Mouse (Mus musculus): ENCODE measurements around the gene Rfx5.
A peak's percentile ranks its signal among the peaks of the same experiment; 100 is the strongest.
"Not testable (repeated sequence)": the region's sequence is repeated elsewhere in the genome, so short reads cannot be mapped to it uniquely, and the experiment has no call there.

Rfx5 gene

DNA sequence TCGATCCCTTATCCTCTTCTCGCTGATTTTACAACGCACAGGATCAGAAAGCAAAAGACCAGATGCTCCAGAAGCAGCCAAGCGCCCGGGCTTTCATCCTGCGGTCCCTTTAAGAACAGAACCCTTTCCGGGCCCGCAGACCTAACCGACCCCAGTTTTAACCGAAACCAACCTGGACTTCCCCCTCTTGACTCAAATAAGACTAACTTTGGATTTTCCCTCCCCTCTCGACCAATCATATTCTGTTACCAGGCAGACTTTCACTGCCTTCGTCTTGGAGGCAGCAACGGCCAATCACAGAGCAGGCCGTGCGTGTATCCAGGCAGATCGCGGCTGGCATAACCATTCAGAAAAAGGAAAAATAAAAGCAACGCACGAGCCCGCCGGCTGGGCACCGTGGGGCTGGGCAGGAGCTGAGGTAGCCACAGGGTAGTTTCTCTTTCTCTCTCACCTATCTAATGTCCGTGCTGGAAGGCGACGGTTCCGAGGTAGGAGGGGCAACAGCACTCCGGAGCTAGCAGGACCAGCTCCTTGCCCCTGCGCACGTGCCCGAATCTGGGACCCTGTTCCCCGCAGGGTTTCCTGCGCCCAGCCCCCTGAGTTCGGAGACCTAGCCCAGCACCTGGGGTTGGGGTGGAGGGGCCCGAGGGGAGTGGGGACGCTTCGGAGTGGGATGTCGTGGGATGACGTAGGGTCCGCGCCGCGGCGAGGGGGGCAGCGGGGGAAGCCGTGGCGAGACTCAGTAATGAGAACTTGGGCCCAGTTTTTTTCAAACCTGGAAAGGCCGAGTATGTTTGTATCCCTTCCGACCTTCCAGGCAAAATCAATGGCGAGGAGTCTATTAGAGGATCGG, at the start of gene Rfx5:
Rfx5 (plus strand) TSS at position 312 of the 853 bp plus-strand sequence.
- DNase-seq = peak; percentile 95

DNA sequence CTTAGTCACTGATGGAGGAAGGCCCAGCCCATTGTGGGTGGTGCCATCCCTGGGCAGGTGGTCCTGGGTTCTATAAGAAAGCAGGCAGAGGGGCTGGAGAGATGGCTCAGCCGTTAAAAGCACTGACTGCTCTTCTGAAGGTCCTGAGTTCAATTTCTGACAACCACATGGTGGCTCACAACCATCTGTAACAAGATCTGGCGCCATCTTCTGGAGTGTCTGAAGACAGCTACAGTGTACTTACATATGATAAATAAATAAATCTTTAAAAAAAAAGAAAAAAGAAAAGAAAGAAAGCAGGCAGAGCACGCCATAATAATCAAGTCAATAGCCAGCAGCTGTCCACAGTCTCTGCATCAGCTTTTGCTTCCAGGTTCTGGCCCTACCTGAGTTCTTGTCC, 49.1 kb upstream of the Rfx5 start:
- not testable (repeated sequence) for DNase-seq

DNA sequence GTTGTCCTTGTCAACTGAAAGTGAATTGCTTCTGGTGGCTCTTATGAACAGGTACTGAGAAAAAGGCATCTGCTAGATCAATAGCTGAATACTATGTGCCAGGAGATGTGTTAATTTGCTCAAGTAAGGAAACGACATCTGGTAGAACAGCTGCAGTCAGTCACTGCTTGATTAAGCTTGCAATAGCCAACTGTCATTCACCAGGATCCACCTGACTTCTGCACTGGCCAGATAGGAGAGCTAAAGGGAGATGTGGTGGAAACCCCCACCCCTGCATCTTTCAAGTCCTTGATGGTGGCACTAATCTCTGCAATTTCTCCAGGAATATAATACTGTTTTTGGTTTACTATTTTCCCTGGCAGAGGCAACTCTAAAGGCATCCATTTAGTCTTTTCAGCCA, 47.4 kb upstream of the Rfx5 start:
- DNase-seq = no peak

DNA sequence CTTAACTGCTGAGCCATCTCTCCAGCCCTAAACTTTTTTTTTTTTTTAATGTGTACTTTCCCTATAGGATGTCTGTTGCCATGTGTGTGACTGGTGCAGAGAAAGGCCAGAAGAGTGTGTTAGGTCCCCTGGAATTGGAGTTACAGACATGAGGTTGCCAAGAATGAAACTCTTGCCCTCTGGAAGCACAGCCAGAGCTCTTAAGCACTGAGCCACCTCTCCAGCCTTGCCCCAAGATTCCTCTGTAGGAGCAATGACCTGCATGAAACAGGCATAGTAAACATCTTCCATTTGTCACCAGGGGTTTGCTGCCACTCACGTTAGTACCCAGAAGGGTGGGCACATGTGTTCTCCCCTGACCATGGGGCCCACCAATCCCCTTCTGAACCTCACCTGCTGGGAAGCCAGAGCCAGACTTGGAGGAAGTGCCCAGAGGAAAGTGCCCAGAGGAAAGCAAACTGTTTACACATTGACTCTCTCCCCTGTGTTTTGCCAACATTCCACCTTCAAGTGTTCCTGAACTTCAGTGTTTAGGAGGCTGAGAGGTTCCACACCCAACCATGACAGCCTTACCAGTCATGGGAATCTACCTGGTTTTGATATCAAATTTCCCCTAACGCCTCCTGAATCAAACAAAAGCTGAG, 42.7 kb upstream of the Rfx5 start:
- DNase-seq = peak; percentile 52 to 69

DNA sequence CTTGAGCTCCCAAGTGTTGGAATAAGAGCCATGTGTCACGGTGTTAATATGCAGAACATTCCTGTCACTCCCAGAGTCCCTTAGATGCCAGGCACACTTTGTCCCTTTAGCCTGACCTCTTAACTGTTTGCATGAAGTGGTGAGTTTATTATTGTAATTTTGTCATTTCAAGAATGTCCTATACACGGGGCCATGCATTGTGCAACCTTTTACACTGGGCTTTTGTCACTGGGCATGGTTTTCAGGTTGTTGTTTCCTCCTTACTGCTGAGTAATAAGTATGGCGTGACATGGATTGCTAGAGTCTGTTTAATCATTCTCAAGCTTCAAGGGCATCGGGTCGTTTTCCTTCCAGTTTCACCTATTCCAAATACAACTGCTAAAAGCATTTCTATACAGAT, 40.1 kb upstream of the Rfx5 start:
- DNase-seq = peak in 1 of 2 experiments; percentile 15

DNA sequence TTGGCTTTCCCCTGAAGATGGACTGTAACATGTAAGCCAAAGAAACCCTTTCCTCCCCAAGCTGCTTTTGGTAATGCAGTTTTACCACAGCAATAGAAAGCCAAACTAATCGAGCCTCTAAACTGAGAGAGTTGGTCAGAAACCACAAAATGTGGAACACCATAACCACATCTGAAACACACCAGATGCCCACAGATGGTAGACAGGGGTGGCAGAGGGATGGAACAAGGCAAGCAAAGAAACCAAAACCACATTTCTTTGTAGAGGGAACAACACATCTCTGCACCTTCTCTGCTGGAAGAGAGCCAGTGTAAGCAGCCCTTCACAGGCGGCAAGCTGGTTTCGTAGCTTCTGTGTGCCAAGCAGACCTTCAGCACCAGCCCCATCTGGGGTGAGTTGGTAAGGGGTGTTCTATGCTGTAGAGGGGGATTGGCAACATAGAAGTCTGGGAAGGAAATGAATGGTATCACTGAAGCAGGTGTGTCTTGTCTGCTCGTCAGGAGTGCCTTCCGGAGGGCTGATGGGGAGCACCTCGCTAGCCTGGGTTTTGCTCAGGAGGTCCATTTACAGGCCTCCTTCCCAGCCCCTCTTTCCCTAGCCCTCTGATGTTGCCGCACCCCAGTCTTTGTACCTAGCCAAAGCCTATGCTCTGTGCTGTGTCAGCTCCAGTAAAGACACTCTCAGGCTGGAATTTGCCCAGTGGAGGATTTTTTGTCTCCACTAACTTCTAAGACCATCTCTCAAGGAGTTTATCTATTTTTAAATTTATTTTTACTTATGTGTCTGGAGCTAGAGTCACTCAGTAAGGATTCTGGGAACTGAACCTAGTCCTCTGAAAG, 37.8 kb upstream of the Rfx5 start:
- peak; percentile 30 to 52 for DNase-seq

DNA sequence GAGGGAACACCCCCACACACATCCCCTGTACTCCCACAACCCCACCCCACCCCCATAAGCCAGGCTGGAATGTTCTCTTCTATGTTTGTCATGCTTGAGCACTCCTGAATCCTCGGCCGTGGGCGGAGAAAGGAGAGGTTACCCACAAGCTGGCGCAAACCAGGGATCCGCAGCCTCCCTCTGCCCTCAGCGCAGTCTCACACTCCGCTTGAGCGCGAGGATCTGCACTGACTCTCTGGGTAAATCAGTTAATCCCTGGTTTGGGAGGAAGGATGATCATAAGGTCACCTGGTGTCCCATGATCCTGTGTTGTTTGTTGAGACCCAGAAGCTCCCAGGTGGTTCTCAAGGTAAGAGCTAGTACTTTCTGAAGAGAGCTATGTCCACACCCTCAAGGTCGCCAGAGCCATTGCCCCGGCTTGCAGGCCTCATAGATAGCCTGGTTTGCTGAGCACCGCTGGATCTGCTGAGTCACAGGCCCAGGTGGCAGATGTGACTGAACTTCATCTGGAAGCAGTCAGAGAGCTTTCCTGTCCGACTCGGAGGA, 36.0 kb upstream of the Rfx5 start:
- peak; percentile 54 to 74 for DNase-seq

DNA sequence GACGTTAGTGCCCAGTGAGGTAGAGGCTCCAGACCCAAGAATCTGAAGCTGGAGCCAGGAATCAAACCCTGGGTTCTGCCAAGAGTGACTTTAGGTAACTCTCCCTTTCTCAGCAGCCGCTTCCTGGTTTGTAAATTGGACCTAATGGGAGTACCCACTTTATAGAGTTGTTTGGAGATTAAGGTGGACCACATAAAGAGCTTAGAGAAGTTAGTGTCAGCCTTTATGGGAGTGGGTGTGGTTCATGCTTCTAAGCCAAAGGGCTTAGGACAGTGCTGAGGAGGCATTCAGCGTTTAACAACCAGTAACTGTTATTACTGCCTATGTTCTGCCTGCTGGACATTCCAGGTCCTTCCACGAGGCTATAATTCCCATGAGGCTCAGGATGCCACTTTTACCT, 35.0 kb upstream of the Rfx5 start:
- DNase-seq = no peak

DNA sequence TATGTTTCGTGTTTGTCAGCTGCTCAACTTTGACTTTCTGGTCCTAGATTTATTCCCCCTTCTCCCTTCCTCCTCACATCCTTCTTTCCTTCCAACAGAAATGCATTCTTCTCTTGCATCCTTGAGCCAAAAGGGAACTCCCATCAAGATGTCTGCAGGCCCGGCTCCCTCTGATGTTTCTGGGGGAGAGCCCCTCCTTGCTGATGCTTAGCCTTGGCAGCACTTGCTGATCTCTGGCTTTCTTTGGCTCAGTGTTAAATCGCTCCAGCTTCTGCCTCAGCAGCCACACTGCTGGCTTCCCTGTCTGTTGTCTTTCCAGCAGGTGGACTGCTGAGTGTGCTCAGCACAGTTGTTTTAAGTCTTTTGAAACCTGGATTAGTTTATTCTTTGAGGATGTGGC, 32.8 kb upstream of the Rfx5 start:
- no peak for DNase-seq

DNA sequence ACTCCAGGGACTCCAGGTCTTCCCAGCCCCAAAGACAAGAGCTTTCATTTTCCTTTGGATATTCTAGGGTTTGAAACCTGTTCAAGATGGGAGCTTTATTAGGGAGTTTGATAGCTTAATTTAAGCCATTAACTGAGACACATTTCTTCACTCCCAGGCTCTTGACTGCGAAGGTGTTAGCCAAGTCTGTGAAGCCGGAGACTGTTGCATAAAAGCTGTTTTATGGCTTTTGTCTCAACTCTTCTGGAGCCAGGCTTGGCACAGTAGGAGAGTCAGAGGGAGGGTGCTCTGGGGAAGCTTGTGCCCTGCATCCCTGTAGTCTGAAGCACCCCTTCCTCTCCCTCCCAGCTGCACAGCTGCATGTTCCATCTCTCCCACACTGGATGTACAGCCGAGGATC, 31.5 kb upstream of the Rfx5 start:
- DNase-seq = no peak

DNA sequence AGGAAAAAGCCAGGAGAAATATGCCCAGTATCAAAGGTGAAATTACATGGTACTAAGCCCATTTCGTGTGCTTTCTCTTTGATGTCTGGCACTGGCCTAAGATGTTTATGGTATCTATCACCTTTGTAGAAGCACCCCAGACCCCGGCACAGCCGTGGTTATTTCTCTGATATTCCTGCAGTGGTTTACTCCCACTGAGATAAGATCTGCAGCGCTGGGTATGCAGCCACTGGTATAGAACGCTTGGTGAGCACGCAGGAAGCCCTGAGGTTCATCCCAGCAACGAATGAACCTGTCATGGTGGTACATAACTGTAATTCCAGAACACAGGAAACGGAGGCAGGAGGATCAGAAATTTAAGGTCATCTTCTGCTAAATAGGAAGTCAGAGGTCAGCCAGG, 29.2 kb upstream of the Rfx5 start:
- DNase-seq = no peak

DNA sequence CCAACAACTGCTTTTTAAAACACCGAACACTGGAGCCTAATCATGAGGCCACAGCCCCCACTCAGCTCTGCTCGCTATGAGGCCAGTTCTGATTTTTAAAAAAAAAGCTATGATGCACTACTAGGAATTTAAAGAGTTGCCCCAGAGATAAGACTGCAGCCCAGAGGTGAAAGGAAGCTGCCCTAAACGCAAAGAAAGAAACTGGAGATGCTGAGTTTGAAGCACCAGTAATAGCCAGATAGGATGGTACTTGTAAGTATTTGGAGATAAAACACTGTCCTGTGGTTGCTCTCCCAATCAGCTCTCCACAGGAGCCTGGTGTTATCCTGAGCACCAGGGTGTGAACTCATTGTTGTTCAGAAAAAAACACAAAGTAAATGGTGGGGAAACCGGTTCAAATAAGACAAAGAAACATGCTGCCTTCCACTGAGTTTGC, 27.6 kb upstream of the Rfx5 start:
- DNase-seq = not testable (repeated sequence)

DNA sequence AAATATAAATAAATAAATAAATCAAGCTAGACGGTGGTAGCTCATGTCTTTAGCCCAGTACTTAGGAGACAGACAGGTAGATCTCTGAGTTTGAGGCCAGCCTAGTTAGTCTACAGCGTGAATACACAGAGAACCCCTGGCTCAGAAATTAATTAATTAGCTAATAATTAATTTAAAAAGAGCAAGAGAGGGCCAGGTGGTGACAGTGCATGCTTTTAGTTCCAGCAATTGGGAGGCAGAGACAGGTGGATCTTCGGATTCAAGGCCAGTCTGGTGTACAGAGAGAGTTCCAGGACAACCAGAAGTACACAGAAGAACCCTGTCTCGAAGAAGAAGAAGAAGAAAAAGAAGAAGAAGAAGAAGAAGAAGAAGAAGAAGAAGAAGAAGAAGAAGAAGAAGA, 24.9 kb upstream of the Rfx5 start:
- DNase-seq = not testable (repeated sequence)

DNA sequence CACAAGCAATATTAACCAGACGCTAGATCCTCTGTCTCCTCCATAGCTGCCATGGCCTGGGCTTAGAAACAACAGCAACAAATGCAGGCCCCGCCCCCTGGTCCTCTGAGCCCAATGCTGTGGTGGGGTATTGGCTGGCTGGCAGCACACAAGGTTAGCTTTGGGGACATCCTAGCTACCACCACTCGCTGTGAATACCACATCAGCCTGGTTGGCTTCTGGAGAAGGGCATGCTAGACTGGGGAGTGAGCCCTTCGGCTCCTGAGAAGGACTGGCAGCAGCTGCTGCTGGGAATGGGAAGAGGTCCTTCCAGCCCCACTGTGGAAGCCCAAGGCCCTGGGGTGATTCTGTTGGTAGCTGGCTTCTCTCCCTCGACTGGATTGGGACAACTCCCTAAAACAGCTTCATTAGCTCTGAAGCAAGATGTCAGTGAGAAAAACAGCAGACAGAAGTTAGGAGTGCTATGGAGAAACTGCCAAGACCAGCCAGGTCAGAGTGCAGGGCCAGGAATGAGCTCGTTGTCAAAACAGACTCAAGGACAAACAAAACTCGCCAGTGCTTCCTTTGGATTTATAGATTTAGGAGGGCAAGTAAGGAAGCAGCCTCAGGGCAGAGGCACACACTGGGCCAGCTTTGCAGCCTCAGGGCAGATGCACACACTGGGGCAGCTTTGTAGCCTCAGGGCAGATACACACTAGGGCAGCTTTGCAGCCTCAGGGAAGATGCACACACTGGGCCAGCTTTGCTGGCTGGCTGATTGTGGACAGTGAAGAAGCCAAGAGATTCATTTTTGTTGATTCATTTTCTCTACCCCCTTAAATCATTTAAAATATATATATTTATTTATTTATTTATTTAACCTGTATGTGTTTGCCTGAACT, 23.2 kb upstream of the Rfx5 start:
- peak; percentile 46 to 77 for DNase-seq

DNA sequence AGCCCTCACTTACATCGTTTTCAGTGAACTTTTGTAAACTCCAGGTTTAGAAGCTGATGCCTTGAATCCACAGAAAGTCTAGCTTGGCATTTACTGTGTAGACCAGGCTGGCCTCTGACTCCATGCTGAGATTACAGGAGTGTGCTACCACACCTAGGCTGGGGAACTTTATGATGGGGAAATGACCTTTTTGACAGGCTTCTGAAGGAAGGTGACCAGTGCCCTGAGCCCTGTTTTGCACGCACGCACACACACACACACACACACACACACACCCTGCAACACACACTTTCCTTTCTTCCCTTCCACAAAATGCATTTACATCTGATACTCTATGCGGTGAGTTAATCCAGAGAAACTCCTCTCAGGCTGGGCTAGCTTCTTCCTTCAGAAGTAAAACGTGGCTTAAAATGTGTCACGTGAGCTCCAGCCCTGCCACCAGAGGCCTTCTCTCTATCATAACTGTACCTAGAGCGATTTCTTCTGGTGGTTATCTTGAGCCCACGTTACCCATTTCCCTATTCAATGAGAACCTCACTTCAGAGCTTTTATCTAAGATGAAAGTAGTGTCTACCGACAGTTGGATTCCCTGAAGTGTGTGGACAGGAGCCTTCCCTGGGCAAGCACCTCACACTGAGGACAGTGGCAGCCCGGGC, 22.3 kb upstream of the Rfx5 start:
- DNase-seq = not testable (repeated sequence)

DNA sequence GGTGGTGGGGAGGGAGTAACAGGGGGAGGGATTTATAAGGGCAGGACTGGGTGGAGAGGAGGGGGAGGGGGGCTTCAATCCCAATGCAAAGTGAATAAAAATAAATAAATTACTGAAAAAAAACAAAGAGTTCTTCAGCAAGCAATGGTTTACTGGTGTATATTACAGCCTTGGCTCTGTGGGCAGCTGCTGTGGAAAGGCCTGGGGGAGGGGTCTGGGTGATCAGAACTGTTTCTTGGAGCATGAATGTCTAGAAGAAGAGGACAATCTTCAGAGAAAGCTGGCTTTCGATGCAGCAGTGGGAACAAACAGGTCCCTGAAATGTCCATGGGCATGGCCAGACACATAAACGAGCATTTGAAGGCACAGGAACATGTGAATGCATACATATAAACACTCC, 21.6 kb upstream of the Rfx5 start:
- peak in 1 of 2 experiments; percentile 39 for DNase-seq

DNA sequence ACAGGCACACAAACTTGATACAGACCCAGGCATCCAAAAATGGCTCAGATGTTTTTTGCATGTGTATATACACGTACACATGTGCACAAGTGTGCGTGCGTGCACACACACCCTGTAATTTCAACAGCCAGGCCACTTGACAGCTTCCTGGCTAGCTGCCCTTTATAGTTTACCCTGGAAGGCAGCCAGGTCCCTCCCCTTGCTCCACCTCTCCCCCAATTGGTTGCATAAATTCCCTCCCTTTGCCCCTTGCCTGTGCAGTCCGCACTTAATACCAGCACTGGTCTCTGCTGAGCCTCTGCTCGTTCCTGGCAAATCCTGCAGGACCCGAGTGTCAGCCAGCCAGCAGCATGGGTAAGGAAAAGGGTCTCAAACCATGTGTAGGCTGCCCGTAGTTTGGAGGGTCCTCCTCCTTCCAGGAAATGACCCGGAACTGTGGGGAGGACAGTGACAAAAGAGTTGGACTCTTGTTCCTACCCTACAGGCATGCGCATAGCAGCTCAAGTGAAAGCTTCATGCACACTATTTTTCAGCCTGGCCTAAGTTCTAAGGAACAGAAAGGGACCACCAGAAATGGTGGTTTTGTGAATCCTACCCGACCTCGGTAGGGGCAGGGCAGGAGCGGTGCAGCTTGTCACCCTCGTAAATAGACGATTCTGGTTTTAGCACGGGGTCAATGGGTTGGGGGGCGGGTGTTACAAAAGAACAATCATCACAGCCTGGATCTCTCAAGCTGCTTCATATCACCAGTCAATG, 20.9 kb upstream of the Rfx5 start, which contains the start of gene Selenbp1:
Selenbp1 (plus strand) TSS at position 248 of the 756 bp plus-strand sequence.
- peak; percentile 95 to 96 for DNase-seq

DNA sequence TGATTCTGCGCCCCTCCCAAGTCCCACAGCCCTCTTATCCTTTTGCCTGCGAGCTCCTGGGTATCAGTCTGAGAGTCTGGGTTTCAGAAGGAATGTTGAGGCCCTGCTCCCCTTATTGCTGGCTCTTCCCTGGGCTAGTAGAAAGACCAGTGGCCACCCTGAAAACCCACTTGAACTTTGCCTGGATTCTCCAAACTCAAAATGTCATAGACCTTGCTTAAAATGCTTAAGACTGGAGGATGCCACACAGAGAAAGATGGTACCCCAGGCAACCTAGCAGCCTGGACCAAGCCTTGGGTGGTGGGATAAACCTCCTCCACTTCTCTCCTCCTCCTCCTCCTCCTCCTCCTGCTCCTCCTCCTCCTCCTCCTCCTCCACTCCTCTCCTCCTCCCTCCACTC, 20.3 kb upstream of the Rfx5 start:
- not testable (repeated sequence) for DNase-seq

DNA sequence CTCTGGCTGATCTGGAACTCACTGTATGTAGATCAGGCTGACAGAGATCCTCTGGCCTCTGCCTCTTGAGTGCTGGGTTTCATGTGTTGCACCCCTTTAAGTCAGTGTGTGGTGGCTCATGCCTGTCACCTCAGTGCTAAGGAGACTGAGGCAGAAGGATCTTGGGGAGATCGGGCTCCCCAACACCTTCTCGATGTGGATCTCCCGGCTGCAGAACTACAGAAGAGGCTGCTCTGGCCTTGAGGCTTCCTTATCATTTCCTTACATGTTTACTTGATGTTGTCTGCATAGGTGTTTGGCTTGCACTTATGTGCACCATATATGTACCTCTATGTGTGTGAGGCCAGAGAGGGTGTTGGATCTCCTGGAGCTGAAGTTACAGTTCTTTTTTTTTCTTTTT, 19.3 kb upstream of the Rfx5 start:
- not testable (repeated sequence) for DNase-seq

DNA sequence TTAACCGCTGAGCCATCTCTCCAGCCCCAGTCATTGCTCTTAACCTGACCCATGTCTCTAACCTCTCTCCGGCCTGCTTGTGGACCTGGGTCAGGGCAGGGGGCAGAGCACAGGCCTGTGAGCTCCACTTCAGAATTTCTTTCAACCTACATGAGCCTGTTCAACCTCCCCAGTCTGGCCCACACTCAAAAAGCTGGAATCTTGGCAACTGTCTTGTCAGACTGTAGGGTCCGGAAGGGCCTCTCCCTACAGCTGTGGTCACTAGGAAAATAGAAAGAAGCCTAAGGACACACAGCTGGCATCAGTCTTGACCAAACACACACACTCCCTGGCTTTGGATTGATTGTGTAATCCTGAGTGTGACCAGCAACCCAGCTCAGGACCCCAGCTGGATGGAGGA, 18.5 kb upstream of the Rfx5 start:
- peak; percentile 79 to 88 for DNase-seq

DNA sequence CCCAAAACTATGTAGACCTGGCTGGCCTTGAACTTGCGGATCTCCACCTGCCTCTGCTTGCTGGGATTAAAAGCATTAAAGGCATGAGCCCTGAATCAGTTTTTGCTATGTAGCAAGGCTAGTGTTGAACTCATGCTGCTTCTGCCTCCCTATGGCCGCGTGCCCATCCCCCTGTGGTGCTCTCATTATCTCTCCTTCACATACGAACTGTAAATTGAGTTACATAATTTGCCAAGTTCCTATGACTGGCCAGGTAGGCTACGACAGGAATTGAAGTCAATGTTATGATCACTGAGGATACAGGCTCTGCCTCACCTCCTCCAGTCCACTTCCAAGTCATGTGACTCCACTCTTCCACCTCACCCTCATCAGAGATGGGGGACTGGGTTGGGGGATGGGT, 17.7 kb upstream of the Rfx5 start:
- DNase-seq = not testable (repeated sequence)

Data from lung, postnatal 4 days (tissue).